Mouse (Mus musculus) brain, adult 2 months (tissue): ENCODE results near the gene Kifc1.
"Not testable (repeated sequence)": the region's sequence is repeated elsewhere in the genome, so short reads cannot be mapped to it uniquely, and the experiment has no call there.

Source experiments
- DNase-seq: peaks from one replicate; pipeline ENCODE4 v3.0.0; 2011; ENCODE audit warnings: low read depth, low spot score

Kifc1 gene

GRCm38 (mm10) chr17:33919351-33920281 lies 29.2 kb upstream of the Kifc1 start:
- peak; percentile 83 for DNase-seq

GRCm38 (mm10) chr17:33918293-33919203 lies 28.1 kb upstream of the Kifc1 start:
- no peak for DNase-seq

GRCm38 (mm10) chr17:33917656-33918292 lies 27.3 kb upstream of the Kifc1 start:
- no peak for DNase-seq

- DNase-seq = no peak
Measured at GRCm38 (mm10) chr17:33916847-33917655, 26.6 kb upstream of the Kifc1 start.

- no peak for DNase-seq
Measured at GRCm38 (mm10) chr17:33916294-33916693, 25.8 kb upstream of the Kifc1 start.

GRCm38 (mm10) chr17:33915671-33916250 lies 25.3 kb upstream of the Kifc1 start, which contains the start of the genes Tapbp and Zbtb22:
Gene Tapbp, plus strand, starts transcription at chr17:33915899.
Gene Zbtb22, plus strand, starts transcription at chr17:33915904.
- DNase-seq = peak; percentile 100

GRCm38 (mm10) chr17:33914969-33915391 lies 24.5 kb upstream of the Kifc1 start:
- DNase-seq = no peak

GRCm38 (mm10) chr17:33913905-33914304 lies 23.4 kb upstream of the Kifc1 start:
- no peak for DNase-seq

- DNase-seq = no peak
Measured at GRCm38 (mm10) chr17:33913264-33913663, 22.8 kb upstream of the Kifc1 start.

- no peak for DNase-seq
Measured at GRCm38 (mm10) chr17:33911813-33912414, 21.5 kb upstream of the Kifc1 start.

- no peak for DNase-seq
Measured at GRCm38 (mm10) chr17:33911052-33911812, 20.8 kb upstream of the Kifc1 start.

GRCm38 (mm10) chr17:33910346-33911051 lies 20.0 kb upstream of the Kifc1 start:
- DNase-seq = no peak

- DNase-seq = peak; percentile 55
Measured at GRCm38 (mm10) chr17:33909869-33910250, 19.4 kb upstream of the Kifc1 start.

- DNase-seq = peak; percentile 99
Measured at GRCm38 (mm10) chr17:33909077-33909868, 18.8 kb upstream of the Kifc1 start, which contains the start of gene Daxx. Gene Daxx, plus strand, starts transcription at chr17:33909414.

- peak; percentile 65 for DNase-seq
Measured at GRCm38 (mm10) chr17:33908331-33909076, 18.0 kb upstream of the Kifc1 start.

- not testable (repeated sequence) for DNase-seq
Measured at GRCm38 (mm10) chr17:33904835-33905234, 14.4 kb upstream of the Kifc1 start, which contains the start of gene Platr17. Gene Platr17, plus strand, starts transcription at chr17:33905135.
